Mouse (Mus musculus) liver, adult 2 months (tissue): ENCODE results near the gene Gm17949.

Source experiments
- CTCF ChIP-seq: fragments of 200-500 bp; IDR thresholded peaks from 2 replicates; pipeline ENCODE4 v1.5.1; 2011; ENCODE audit warnings: low read depth, low read length, control low read depth
- POLR2A ChIP-seq: fragments of 200-500 bp; IDR thresholded peaks from 2 replicates; pipeline ENCODE4 v1.6.1; 2011; ENCODE audit warnings: low read length, control low read depth; ENCODE audit not compliant: insufficient read depth; ENCODE audit errors: extremely low read depth

GRCm38 (mm10) chr17:56990115-56990746, 21.0 kb upstream of the Gm17949 start, which contains the start of gene Clpp:
- TF ChIP-seq CTCF (no peak), POLR2A (peak; percentile 80)
